Mouse (Mus musculus) CD4-positive, CD25-positive, alpha-beta regulatory T cell, adult 4 months (primary cell): ENCODE measurements around the gene Plekhg2. TPM values are rescaled to one million over a fixed set of nuclear protein-coding genes. Genes with fewer than 3 reads are reported as not detected.

Source experiments
- ATAC-seq: one replicate; pipeline ENCODE4 v1.8.0; 2017
- polyA plus RNA-seq, 2 experiments: library from polyadenylated mRNA; unstranded; fragments of 100-300 nt; shearing (Covaris generic); gene quantifications; one replicate each; pipeline ENCODE4 v1.2.1; 2017

Plekhg2 gene
- polyA plus RNA-seq, 2 experiments from 2014 or later = 65.5 to 110 TPM

DNA sequence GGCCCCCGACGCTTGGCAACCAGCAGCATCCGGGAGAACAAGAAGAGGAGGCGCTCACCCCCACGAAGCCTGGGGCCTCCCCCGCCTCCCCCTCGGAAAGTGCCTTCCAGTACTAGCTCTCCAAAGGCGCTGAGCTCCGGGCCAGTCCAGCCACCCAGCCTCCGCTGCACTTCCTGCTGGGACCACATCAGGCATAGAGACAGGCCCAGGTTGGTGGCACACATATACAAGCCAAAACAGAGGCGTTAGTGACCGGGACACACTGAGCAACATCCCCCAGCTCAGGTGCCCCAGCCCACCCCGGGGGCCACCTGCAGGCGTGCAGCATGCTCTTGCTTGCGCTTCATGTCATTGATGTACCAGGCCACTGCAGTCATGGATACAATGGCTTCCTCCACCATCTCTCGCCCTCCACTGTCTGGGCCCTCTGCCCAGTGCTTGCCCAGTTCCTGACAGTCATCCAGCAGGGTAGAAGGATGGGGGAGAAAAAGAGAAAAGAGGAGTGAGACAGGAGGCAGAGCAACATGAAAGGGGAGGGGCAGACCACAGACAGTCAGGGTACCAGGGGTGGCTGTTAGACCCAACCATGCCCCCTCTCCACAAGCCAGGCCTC lies 4.6 kb downstream of the Plekhg2 start:
- ATAC-seq = no peak

DNA sequence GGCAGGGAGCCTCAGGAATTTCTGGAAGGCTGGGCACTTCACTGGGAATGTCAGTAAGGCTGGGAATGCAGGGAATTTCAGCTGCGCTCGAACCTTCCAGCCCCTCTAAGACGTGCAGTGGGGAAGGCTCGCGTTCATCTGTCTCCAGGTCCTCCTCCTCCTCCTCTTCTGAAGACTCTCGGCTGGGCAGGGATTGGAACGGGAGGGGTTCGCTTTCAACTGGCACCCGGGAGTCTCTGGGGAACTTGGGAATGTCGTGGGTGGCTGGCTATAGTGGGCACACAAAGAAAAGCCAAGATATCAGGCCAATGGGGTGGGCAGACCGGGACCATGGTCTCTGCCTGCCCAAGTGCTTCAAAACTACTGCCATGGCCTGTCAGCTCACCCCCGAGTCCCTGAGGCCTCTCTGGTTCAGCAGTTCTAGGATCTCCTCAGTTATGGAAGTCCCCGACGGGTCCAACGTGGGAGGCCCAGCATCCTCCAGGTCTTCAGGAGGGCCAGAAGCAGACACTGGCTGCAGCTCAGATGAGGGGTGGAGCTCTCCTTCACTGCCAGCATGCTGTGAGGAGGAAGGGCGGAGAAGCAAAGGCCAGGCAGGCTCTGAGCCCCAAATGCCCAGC lies 9.8 kb downstream of the Plekhg2 start:
- no peak for ATAC-seq

DNA sequence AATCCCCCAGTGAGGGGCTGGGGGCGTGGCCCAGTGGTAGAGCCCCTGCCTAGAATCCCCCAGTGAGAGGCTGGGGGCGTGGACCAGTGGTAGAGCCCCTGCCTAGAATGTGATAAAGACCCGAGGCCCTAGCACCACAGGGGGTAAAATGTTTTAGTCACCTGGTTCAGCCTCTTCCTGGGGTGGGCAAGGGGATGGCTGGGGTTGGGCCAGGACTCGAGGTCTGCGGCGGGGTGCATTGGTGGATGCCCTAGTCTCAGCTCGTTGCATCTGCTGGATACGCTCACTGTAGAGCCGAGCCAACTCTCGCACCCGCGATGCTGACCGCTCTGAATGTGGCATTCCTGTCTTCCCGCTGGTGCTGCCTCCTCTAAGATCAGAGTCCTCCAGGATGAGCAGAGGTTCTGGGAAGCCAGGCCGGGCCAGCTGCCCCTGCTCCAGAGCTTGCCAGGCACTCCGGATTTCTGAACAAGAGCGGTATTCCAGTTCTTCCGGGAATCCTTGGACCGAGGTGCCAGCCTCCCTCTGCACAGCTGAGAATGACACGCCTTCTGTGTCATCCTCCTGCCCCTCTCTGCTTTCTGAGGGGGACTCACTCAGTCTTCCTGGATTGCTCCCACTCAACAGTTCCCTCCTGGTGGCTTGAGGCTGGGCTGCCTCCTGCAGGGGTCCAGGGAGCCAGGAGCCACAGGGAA lies 10.6 kb downstream of the Plekhg2 start:
- ATAC-seq = no peak

DNA sequence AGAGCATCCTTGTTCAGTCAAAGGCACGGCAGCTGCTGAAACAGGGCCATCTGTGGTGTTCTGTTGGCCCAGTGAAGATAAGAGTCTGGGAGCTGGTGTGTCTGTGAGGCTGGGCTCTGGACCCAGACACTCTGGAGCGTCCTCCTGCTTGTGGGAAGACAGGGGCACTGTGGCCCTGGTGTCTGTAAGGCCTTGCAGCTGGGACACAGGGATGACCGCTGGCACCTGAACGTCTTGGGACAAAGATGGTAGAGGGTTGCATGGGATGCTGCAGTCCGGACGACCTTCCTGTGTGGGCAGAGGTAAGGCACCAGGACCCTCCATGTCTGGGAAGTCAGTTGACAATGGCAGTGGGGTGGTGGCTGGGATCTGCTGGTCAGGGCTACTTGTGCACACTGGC lies 12.1 kb downstream of the Plekhg2 start:
- ATAC-seq = no peak

DNA sequence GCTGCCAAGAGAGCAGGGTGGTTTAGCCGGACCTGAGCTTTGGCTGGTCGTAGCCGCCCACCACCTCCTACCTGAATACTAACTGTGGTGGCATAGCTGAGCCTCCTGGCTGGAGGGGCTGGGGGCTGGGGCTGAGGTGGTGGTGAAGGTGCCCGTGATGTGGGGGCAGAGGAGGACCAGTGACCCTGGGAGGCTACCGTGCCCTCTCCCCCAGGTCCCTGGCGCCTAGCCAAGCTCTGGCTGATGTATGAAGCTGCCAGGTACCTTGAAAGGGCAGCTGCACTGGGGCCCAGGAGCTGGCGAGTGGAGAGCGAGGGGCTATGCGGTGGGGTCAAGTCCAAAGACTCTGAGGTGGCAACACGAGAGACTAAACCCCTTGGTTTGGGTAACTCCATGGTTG lies 12.5 kb downstream of the Plekhg2 start:
- no peak for ATAC-seq

DNA sequence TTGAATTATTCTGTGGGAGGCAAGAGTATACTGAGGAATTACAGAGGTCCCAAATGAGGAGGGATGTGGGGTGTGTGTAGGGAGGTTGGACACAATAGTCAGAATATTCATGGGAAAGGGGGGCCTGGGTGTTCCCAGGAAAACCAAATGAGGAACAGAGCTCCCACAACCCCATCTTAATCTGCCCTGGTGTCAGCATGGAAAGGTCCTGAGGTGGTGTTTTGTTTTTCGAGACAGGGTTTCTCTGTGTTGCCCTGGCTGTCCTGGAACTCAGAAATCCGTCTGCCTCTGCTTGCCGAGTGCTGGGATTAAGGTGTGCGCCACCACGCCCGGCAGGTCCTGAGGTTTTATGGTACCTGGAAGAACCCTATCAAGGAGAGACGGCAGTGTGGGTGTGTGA lies 14.0 kb downstream of the Plekhg2 start:
- ATAC-seq = no peak

DNA sequence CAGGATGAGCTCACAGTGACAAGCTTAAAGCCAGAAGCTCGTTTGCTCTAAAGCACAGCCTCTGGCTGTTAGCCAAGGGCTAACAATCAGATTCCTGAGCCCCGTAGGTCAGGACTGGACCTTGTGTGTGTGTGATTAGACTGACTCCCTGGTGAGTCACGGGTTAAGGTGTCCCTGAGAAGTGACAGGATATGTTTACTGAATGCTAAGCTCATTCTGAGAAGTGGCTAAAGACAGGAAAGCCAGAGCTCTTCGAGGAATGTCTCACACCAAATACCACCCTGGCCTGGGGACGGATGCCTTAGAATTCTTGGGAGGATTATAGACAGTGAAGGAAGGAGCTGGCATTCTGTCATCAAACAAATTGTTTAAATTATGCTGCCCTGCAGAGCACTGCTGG lies 14.4 kb downstream of the Plekhg2 start:
- no peak for ATAC-seq

DNA sequence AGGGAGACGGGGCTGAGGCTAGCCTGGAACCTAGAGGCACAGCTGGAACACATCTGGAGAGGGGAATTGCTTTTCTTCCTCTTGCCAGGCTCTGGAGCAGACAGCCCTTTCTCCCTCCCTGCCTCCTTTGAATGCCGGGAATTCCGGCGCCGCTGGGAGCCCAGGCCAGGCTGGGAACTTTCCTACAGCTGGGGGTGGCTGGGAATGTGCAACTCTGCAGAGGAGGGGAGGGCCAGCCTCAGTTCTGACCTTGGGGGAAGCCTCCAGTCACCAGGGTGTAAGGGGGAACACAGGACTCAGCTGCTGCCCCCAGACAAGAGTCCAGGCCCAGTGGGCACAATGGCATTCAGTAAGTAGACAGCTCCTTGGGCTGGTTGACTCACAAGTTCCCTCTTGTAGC lies 15.4 kb downstream of the Plekhg2 start:
- ATAC-seq = no peak

DNA sequence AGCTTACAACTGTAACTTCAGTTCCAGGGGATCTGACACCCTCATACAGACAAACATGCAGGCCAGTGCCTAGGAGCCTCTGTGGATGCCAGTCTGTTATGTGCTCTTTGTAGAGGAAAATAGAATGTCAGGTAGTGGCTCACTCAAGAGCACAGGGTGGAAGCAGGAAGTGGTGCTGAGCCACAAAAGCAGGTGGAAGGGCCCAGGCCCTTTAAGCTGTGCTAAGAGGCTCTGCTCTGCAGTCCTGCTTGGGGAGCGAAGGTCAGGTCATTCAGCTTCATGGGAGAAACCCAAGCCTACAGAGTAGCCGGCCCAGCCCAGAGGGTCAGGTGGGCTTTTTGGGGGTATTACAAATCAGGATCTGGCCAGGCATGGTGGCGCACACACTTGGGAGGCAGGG lies 17.2 kb downstream of the Plekhg2 start:
- peak; percentile 63 for ATAC-seq

DNA sequence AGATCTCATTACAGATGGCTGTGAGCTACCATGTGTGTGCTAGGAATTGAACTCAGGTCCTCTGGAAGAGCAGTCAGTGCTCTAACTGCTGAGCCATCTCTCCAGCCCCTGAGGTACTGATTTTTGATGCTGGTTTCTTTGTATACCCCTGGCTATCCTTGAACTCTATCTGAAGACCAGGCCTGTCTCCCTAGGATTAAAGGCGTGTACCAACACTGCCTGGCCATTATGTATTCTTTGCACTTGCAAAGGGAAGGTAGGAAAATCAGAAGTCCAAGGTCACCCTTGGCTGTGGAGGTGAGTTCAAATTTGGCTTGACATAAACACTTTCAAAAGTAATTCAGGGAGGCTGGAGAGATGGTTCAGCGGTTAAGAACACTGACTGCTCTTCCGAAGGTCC lies 17.8 kb downstream of the Plekhg2 start:
- no peak for ATAC-seq

DNA sequence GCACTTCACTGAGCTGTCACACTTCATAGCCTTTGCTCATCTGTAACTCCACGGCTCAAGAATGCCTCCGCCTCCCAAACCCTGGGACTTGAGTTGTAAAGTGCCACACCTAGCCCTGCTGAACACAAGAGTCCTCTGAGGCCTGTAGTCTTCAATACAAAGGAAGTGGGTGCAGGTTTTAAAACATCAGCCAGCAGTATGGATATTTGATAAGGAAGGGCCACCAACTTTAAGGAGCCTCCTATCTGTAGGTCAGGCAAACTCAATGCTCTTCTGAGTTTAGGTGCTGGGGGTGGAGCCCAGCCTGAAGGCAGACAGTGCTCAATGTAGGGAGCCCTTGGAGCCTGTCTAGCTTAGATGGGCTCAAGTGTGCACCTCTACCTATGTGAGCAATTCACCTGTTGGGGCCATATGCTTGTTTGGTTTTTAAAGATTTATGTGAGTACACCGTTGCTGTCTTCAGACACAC lies 18.3 kb downstream of the Plekhg2 start:
- no peak for ATAC-seq

DNA sequence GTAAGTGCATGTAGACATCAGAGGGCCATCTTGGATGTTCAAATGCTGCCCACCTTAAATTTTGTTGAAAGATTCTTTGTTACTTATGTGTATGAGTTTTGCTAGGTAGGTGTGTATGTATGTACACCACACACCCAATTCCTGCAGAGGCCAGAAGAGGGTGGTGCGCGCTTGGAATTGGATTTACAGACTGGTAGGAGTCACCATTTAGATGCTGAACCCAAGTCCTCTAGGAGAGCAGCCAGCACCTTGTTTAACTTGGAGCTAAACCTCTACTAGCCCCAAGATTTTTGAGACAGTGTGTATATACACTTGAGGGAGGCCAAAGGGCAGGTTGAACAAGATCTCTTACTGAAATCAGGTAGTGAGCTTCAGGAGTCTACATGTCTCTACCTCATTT lies 19.1 kb downstream of the Plekhg2 start:
- ATAC-seq = no peak

DNA sequence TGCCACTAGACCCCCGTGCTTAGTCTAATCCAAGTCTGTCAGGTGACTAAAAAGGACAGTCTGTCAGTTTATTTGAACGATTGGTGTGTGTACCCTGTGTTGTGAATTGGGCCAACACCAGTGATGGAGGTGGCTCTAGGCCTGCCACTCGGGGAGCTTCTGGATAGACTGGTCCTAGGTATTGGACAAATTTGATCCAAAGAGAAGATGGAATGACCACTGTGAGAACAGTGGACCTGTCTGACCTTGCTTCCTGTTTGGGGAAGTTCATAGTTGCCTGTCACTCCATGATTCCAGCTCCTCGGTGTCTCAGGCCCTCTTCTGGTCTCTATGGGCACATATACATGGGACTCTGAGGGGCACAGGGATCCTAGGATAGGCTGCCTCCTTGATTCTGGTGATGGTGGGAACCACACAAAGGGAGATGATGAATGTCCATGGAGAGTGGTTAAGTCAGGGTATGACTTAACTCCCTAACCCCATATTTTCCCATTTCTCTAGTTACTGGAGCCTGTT lies 20.7 kb downstream of the Plekhg2 start:
- ATAC-seq = no peak

DNA sequence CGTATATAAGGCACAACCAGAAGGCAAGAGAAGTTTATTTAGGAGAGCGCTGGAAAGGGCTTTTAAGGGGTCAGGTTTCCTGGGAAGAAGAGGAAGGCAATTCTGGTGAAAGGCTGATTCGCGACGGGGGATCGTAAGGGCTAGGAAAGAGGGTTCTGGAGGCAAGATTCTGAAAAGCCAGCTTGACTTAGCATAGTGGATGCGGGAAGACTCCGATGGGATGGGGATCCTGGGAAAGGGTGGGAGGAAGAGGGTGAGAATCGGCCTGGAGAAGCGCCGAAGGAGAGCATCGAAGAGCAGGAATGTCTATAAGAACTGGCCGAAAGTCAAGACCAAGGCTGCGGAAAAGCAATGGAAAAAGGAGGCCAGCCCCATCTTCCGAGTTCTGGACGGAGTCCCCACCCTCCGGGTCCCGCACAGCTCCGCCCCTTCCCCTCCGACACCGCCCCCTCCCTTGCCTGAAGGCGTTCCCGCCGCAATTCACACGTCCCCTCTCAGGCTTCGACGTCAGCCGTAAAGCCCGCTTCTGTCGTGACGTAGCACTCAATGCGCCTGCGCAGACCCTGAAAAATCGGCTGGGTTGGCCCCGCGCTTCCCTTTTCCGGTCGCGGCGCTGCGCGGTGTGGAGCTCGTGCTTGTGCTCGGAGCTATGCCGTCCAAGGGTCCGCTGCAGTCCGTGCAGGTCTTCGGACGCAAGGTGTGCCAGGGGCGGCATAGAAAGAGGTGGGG lies 22.1 kb downstream of the Plekhg2 start, which contains the start of gene Rps16:
Rps16 (plus strand) TSS at position 498 of the 729 bp plus-strand sequence.
- ATAC-seq = peak; percentile 90

DNA sequence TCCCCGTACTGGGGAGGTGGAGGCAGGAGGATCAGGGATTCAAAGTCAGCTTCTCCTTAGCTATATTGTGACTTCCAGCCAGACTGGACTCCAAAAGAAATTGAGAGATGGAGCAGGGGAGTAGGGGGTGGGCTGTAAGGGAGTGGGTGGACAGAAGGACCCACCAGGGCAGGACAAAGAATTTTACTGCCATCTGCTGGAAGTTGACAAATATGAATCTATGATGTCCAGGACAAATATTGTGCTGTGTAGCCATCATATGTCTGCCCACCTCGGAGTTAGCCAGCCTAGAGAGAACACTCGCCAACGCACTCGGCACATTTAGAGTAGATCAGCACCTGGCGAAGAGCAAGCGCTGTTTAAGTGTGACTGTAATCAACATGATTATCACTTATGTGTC lies 23.8 kb downstream of the Plekhg2 start:
- no peak for ATAC-seq

DNA sequence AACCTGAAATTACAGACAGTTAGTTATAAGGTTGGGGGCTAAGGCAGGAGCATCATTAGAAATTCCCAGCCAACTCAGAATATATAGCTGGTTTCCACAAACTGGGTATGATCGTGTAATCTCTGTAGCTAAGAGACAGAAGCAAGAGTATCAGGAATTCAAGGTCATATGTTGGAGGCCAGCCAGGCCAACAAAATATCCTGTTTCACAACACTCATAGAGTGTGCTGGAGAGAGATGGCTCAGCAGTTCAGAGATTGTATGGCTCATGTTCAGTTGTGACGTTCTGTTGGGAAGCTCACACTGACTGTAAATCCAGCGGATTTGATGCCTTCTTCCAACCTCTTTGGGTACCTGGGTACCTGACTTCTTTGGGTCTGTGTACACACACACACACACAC lies 24.7 kb downstream of the Plekhg2 start:
- no peak for ATAC-seq

DNA sequence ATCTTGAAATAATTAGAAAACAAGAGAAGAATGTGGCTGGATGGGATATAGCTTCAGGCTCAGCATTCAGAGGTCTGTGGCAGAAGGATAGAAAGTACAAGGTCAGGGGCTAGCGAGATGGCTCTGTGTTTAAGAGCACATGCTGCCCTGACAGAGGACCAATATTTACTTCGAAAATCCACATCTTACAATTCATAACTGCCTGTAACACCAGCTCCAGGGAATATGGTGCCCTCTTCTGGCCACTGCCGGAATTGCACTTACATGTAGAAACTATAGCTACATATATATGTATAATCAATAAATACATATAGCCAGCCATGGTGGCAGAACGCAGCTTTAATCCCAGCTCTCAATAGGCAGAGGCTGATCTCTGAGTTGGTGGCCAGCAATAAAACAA lies 27.8 kb downstream of the Plekhg2 start:
- ATAC-seq = peak; percentile 71

DNA sequence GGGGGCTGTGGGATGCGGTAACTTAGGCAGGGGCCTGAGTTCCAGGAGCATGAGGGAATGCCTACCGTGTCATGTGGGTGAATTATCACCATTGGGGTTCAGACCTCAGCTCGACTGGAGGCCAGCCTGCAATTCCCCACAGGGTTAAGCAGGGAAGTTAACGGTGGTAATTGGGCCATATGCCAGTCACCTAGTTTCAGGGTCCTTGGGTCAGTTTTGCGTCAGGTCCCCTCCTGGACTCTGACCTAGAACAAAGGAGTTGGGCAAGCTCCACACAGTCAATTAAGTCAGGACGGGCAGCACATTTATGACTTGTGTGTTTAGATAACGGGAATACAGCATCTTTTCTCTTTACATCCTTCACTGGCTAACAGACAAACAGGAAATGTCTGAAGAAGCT lies 31.0 kb downstream of the Plekhg2 start:
- ATAC-seq = no peak

DNA sequence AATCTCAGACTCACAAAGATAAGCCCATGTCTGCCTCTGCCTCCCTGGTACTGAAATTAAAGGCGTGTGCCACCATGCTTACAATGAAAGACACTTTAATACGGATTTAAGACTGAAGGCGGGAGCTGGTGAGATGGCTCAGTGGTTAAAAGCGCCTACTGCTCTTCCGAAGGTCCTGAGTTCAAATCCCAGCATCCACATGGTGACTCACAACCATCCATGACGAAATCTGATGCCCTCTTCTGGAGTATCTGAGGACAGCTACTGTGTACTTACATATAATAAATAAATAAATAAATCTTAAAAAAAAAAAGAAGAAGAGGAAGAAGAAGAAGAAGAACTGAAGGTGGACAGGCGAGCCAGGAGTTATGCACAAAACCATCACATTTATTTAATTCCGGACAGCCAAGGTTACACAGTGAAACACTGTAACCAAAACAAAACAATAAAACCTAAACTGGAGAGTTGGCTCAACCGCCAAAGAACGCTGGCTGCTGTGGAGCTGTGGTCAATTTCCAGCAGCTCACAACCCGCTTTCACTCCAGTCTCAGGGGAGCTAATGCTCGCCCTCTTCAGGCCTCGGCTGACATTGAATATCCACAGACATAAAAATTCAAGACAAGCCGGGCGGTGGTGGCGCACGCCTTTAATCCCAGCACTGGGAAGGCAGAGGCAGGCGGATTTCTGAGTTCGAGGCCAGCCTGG lies 33.0 kb downstream of the Plekhg2 start:
- peak; percentile 27 for ATAC-seq

DNA sequence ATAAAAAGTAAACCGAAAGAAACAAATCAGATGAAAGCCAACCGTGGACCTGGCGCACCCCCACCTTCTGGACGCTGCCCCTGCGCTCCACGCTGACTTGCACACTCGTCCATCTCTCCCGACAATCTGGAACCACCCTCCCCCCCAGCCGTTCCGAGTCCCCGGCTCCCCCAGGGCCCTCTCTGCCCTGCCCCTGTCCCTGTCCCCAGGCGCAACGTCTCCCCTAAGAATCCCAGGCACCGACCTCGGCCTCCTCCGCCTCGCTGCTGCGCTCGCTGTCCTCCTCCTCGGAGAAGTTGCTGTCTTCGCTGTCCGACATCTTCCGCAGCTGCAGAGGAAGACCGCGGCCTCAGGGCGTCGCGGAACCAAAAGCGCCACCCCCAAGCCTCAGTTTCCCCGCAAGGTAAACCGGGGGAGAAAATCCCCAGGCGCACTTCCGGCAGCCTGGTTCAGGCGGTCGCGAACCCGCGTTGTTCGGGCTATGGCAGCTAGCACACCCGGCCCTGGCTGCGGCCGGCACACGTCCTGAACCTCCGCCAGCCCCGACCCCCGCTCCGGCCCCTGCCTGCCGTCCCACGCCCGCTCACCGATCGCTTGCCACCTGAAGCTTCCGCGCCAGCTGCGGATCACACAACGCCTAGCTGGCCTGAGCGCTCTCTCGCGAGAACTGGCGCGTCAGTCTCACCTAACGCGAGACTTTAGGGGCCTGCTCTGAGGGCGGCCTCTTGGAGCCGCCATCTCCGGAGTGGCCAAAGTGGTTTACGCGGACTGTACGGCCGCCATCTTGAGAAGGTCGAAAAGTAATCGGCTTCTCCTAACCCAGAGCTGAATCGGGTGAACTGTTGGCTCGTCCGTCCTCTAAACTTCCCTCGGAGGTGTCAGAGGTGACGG lies 34.0 kb downstream of the Plekhg2 start, which contains the start of gene Supt5:
Supt5 (minus strand) TSS at position 639 of the 891 bp plus-strand sequence.
- ATAC-seq = peak; percentile 99

DNA sequence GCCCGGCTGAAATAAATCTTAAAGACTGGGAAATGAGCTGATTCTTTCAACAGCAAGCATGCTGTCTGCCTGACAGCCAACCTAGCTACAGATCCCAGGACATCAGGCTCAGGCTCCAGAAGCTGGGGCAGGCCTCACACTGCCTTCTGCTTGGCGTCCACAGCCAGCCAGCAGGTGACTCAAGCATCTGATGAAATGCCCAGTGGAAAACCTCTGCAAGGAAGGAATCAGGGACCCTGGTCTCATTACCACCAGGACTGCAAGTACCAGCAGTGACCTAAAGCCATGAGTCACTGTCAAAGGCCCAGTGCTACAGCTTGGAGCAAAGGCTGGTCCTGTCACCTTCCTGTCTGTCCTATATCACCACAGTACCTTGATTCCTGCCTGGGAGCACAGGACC lies 36.9 kb downstream of the Plekhg2 start:
- no peak for ATAC-seq
